Mouse (Mus musculus): Measurements from ENCODE around the gene Tmem269.

Gene Tmem269

DNA sequence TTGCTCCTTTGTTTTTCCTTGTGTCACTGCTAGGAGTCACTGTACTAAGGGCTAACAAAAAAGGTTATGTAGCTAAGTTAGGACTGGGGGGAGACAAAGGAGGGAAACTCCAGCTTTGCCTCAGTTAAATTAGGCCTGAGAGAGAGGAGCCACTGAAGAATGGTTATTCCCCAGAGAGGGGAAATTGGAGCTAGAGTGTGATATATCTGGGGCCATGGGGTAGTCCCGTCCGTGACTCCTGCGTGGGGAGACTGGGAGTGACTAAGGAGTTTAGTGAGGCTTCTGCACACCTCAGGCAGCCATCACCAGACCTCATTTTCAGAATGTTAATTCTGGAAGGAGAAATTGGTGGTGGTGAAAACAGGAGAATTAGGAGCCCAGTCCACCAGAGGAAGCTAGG is 16.3 kb upstream of the Tmem269 start:
- no peak for DNase-seq (ENCODE audit: low spot score)

GRCm38 (mm10) chr4:119233256-119233901 is 15.4 kb upstream of the Tmem269 start:
- DNase-seq (ENCODE audit: low spot score) = peak; percentile 81

- DNase-seq (ENCODE audit: low spot score) = peak; percentile 99
Measured at GRCm38 (mm10) chr4:119232410-119233255, 14.6 kb upstream of the Tmem269 start, which contains the start of the genes AU022252 and P3h1. TSS of gene AU022252 (minus strand) at chr4:119232712. TSS of gene P3h1 (plus strand) at chr4:119232915.

GRCm38 (mm10) chr4:119226751-119227150 is 8.7 kb upstream of the Tmem269 start:
- no peak for DNase-seq (ENCODE audit: low spot score)

GRCm38 (mm10) chr4:119225719-119226118 is 7.7 kb upstream of the Tmem269 start:
- no peak for DNase-seq (ENCODE audit: low spot score)

DNA sequence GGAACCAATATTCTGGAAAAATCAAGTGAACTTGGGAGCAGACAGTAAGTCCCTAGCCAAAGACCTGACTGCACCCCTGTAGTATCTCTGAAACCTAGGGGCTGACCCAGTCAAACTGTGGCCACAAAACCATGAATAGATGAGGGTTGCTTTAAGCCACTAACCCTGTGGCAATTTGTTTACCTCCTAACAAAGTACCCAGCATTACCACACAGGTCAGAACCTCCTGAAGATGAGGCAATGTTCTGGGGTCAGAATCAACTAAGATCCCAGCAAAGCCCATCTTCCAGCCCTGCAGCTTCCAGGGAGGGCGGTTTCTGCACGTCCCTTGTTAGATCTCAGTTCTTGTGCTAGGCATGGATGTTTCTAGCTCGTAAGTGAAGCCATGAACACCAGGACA is 6.5 kb upstream of the Tmem269 start:
- DNase-seq (ENCODE audit: low spot score) = no peak

GRCm38 (mm10) chr4:119223696-119224095 is 5.7 kb upstream of the Tmem269 start:
- no peak for DNase-seq (ENCODE audit: low spot score)

DNA sequence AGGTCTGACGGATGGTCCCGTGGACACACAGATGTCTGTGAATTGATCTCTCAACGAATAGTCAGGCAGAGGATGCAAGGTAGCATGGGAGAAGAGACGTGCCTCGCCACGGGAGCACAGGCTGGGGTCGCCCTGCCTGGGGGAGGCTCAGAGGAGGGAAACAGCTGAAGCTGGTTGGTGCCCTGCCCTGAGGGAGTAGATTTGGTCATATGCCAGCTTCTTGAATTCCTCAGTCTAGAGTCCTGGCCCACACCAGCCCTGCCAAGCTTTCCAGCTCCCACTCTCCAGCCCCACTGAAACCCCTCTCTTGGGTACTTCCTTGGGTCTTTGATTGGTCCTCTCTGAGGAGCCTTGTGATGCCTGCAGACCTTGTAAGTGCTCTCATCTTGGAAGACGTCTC is 1.4 kb downstream of the Tmem269 start:
- DNase-seq (ENCODE audit: low spot score) = no peak

GRCm38 (mm10) chr4:119204672-119205071 is 13.3 kb downstream of the Tmem269 start:
- peak; percentile 47 for DNase-seq (ENCODE audit: low spot score)

DNA sequence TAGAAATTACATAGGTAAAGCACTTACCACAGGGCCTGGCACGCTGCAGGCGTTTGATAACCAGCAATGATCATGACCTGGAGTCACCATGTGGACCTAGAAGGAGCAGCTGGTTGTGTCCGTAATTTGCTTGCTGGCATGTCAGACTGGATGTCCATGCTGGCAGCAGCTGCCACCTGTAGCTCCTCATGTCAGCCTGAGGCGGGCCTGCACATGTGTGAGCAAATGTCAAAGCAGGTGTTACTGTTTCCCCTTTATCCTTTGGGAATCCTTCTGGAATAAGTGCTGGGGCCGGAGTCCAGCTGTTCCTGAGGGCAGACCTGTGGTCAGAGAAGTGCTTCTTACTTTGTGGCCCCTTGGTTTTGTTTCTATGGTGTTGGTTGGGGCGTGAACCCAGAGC is 19.9 kb downstream of the Tmem269 start:
- DNase-seq (ENCODE audit: low spot score) = no peak

GRCm38 (mm10) chr4:119195582-119196320 is 22.3 kb downstream of the Tmem269 start:
- no peak for DNase-seq (ENCODE audit: low spot score)

GRCm38 (mm10) chr4:119194909-119195581 is 23.0 kb downstream of the Tmem269 start, which contains the start of gene Svbp:
TSS of gene Svbp (plus strand) at chr4:119195306.
- peak; percentile 95 for DNase-seq (ENCODE audit: low spot score)

DNA sequence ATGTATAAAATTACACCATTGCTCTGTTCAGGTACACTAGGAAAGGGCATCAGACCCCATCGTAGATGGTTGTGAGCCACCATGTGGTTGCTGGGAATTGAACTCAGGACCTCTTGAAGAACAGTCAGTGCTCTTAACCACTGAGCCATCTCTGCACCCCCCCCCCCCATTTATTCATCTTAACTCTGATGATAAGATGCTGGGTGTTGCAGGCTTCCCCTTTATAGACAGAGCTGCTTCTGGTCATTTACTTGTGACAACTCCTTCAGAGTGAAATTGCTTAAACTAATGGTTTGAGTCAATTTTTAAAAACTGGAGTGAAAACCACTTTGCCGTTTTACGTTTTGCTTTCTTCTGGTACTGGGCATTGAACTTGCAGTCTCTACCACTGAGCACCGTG is 25.3 kb downstream of the Tmem269 start:
- no peak for DNase-seq (ENCODE audit: low spot score)

GRCm38 (mm10) chr4:119191273-119191672 is 26.7 kb downstream of the Tmem269 start:
- DNase-seq (ENCODE audit: low spot score) = no peak

- DNase-seq (ENCODE audit: low spot score) = peak; percentile 29
Measured at GRCm38 (mm10) chr4:119190618-119191017, 27.4 kb downstream of the Tmem269 start.

- peak; percentile 23 for DNase-seq (ENCODE audit: low spot score)
Measured at GRCm38 (mm10) chr4:119189864-119190263, 28.2 kb downstream of the Tmem269 start, which contains the start of gene Ermap. TSS of gene Ermap (minus strand) at chr4:119190011.

GRCm38 (mm10) chr4:119189392-119189791 is 28.6 kb downstream of the Tmem269 start:
- DNase-seq (ENCODE audit: low spot score) = no peak

DNA sequence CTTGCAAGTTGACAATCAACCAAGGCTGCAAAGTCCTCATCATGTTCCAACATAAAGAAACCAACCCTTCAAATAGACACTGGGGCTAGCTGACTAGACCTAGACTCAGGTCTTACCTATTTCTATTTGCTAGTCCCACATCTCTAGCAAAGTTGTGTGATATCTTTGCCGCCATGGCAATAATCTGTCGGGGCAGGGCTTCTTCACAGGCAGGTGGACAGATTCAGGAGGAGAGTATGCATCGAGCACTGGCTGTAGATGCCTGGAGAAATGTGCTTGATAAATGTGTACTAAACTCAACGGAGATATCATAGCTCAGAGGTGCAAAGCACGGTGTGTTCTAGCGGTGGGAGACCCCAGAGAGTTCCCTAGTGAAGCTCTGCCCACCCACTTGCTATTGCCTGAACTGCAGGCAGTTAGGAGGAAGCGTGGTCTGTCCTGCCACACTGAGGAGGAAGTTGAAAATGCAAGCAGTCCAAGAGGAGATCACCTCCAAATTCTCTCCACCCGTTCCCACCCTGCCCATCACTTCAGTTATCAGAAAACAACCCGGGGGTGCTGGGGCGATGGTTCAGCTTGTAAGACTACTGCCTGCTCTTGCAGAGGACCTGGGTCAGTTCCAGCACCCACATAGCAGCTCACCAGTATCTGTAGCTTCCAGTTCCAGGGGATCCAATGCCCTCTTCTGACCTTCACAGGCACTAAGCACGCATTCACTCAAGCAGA is 29.8 kb downstream of the Tmem269 start:
- DNase-seq (ENCODE audit: low spot score) = no peak

DNA sequence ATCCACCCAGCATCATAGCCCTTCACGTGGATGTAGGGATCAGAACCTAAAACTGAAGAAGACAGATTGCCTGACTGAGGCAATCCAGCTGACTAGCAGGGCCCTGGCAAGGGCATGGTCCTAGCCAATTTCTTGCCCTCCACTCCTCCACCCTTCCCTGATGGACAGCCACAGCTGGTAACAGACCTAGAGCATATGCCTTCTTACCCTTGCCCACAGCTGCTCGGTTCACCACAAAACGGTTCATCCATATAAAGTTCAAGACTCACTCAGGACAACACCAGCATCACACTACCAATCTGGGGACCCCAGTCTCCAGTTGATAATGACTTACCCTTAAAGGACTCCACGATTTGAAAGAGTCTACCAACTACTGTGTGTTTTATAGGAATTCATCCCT is 32.2 kb downstream of the Tmem269 start:
- no peak for DNase-seq (ENCODE audit: low spot score)

DNA sequence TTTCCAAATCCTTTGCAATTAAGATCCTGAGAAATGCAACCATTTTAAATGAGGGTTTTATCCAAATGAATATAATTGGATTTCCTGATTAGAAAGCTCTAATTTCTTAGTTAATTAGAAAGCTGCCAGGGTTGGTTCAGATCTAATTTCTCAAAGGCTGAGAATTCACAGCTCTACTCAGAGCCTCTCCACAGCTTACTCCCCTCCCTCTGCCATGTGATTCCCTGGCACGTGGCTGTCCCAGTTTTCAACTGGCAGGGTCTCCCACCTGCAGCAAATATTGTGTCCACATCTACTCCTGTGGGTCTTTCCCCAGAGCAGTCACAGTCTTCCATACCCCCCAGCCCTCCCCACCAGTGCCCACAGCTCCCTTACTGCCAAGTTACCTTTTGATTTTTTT is 34.5 kb downstream of the Tmem269 start:
- DNase-seq (ENCODE audit: low spot score) = no peak

DNA sequence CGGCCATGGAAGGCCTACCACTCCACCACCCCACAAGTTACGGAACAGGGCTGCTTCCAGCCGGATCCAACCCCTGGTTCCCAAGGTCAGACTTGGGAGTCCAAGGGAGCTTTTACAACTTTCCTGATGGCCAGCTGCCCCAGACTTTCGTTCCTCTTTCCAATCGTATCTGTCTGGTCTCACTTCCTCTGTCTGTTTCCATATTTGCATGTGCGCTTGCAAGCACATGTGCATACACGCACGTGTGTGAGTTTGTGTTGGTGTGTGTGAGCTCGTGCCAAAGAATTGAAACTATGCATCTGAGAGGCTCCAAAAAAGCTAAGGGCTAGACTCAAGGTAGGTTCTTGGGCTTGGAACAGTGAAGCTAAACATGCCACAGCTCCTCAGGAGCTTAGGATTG is 36.6 kb downstream of the Tmem269 start:
- DNase-seq (ENCODE audit: low spot score) = no peak

Measured in yolk sac, embryonic 10.5 days (tissue).